Mouse (Mus musculus) erythroblast, embryonic 14.5 days (primary cell): Measurements from ENCODE around the gene Gm21983. TPM values are rescaled to one million over a fixed set of nuclear protein-coding genes. Genes with fewer than 3 reads are reported as not detected.

Source experiments
- H3K27me3 ChIP-seq: 2 replicates; pipeline ENCODE4 v1.6.1; 2012; ENCODE audit warnings: inconsistent platforms; ENCODE audit not compliant: control insufficient read depth
- H3K36me3 ChIP-seq: 2 replicates; pipeline ENCODE4 v1.6.1; 2012; ENCODE audit warnings: mild to moderate bottlenecking, inconsistent platforms; ENCODE audit not compliant: control insufficient read depth
- H3K4me1 ChIP-seq: 2 replicates; pipeline ENCODE4 v1.6.1; 2012; ENCODE audit warnings: inconsistent platforms; ENCODE audit not compliant: control insufficient read depth
- H3K4me3 ChIP-seq: replicated peaks from 2 replicates; pipeline ENCODE3; 2012; ENCODE audit warnings: moderate library complexity, mild to moderate bottlenecking, inconsistent platforms
- H3K9me3 ChIP-seq: 2 replicates; pipeline ENCODE4 v1.6.1; 2012; ENCODE audit warnings: low read length, inconsistent platforms, mixed read lengths; ENCODE audit not compliant: control insufficient read depth
- GATA1 ChIP-seq: IDR thresholded peaks from 2 replicates; pipeline ENCODE4 v1.6.1; 2012; ENCODE audit warnings: low read length, inconsistent platforms, mixed read lengths
- TAL1 ChIP-seq: IDR thresholded peaks from 3 replicates; pipeline ENCODE4 v1.6.1; 2012; ENCODE audit warnings: low read length, inconsistent platforms, mixed read lengths
- polyA plus RNA-seq: library from polyadenylated mRNA; stranded (reverse); fragments of >175 nt; gene quantifications from 2 replicates; pipeline ENCODE4 v1.2.3, GENCODE M21; 2012

Gm21983 gene
- 0.07 TPM in 1 of 2 replicates, not detected in the other for polyA plus RNA-seq

DNA sequence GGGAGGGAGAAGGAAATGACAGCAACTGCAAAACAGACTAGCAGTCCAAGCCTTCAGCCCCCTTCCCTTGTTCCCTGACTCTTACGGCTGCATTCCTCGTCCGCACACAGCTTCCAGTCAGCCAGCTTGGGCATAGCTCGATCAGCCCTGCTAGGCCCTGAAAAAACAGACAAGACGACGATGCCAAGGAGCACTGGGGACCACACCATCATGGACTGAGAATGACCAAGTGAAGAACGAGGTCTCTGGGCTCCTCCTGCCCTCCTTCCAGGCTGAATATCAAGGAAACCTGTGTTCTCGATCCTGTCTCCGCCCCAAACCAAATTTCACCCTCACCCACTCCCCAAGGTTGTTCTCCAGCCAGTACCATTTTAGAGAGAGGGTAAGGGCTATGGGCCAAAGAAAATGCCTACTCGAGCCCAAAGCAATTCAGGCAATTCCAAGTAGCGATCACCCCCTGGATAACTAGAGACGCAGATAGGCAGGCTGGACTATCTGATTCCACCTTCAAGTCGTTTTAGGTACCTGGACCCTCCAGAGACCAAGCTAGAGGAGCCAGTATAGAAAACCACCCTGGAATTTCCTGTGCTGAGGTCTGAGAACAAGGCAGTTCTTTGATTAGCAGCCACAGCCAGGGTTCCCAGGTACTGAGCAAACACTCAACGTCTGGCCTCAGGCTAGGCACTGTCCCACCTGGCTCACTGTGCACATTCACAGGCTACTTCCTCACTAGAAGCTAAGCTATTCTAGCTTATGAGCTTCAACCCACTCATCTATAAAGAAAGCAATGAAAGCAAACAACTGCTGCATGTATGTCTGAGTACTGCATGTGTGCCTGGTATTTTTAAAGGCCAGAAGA, at the start of gene Gm21983, which contains the start of gene Mia:
Gene Gm21983 (minus strand): TSS at position 250 of the 859 bp plus-strand sequence.
Gene Mia (minus strand): TSS at position 321 of the 859 bp plus-strand sequence.
- no peak within 1 kb of the TSS for H3K4me3 ChIP-seq
- H3K9me3 ChIP-seq, result no peaks in the 10 kb centered on the region
- peaks cover 24% of the 10 kb centered on the region for H3K36me3 ChIP-seq
- peaks cover 21% of the 10 kb centered on the region for H3K4me1 ChIP-seq
- H3K27me3 ChIP-seq, result no peaks in the 10 kb centered on the region
- TF ChIP-seq TAL1, result no peak
- no peak for TF ChIP-seq GATA1

DNA sequence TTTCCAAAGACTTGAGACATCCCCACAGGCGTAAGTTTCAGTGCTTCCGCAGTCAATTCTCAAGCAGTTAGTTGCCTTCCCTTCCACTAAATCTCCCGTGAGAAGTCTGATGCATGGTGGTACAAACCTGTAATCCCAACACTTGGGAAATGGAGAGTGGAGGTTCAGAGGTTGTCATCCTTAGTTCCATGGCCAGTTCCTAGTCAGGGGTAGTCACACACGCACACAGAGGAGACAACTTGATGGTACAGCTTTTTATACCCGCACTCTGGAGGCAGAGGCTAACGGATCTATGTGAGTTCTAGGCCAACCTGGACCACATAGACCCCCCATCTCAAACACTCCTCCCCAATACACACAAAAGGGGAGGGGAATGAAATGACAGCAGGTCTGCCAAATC, 48.0 kb upstream of the Gm21983 start:
- H3K4me1 ChIP-seq, result peaks cover 75% of the 10 kb centered on the region
- no peaks in the 10 kb centered on the region for H3K9me3 ChIP-seq
- no peaks in the 10 kb centered on the region for H3K27me3 ChIP-seq
- peak overlapping the region; percentile 87 for H3K4me3 ChIP-seq
- peaks cover 6% of the 10 kb centered on the region for H3K36me3 ChIP-seq
- TF ChIP-seq GATA1, result no peak
- TF ChIP-seq TAL1, result no peak

DNA sequence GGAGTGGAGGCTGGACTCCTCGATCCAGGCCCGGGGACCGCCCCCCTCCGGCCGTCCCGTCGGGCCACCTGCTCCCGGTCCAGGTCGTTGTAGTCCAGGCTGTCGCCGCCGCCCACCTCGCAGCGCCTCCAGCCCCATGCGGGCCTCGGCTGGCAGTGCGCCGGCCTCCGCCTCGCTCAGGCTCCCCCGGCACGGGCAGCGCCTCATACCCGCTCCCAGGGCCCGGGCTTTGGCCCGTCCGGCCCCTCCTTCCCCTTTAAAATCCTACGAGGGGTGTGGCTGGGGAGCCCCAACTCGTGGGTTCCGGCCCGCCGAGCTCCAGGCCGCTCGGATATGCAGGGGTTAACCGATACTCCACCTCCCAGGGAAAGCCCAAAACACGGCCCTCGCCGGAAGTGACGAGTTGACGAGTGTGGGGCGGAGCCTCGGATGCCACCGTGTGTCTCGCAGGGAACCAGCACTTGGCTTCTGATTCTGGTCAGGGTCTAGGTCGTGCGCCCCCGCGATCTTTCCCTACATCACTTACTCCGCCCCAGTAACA, 47.5 kb upstream of the Gm21983 start, which contains the start of gene Itpkc:
Gene Itpkc (minus strand): TSS at position 381 of the 541 bp plus-strand sequence.
- peaks cover 75% of the 10 kb centered on the region for H3K4me1 ChIP-seq

DNA sequence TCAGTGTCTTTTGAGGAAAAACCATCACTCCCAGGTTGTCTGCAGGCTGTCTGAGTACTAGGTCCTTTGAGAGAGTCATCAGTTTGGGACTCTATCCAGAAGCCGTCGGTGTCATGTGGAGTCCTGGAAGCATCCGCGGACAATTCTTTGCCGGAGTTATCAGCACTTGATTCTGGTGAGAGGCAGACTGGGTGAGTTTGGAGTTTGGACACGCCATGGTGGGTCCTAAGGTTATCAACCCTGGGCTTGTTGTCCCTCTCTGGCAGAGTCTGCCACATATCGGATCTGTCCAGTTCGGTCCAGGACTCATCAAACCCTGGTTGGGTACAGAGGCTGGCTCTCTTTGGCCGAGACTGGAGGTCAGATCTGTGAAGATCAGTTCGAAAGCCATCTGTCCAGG, 46.8 kb upstream of the Gm21983 start:
- Histone ChIP-seq H3K4me1 (peaks cover 77% of the 10 kb centered on the region), H3K9me3 (no peaks in the 10 kb centered on the region), H3K27me3 (no peaks in the 10 kb centered on the region), H3K4me3 (peak overlapping the region; percentile 87), H3K36me3 (peaks cover 6% of the 10 kb centered on the region)
- TF ChIP-seq TAL1, result no peak
- TF ChIP-seq GATA1, result no peak

More for the DNA sequence above, 47.5 kb upstream of the Gm21983 start, which contains the start of gene Itpkc:
- H3K4me3 ChIP-seq, result peak within 1 kb of the TSS; percentile 87
- TF ChIP-seq GATA1, result no peak
- H3K9me3 ChIP-seq, result no peaks in the 10 kb centered on the region
- no peaks in the 10 kb centered on the region for H3K27me3 ChIP-seq
- peaks cover 6% of the 10 kb centered on the region for H3K36me3 ChIP-seq

DNA sequence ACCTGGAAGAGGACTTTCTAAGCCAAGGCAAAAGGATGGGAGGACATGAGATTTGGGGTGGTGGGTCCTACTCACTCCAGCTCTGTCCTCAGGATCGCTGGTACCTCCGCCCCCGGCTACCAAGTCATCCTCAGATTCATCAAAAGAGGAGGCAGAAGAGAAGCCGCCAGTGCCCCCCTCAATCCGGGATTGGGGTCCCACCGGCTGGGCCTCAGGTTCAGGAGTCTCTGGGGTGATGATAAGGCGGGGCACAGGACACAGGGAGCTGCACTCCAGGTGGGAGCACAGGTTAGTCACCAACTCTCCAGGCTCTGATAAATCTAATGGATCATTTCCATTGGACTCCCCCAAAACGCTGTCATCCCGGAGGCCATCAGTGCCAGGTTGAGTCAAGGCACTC, 46.4 kb upstream of the Gm21983 start:
- Histone ChIP-seq H3K36me3 (peaks cover 6% of the 10 kb centered on the region), H3K4me1 (peaks cover 77% of the 10 kb centered on the region), H3K27me3 (no peaks in the 10 kb centered on the region), H3K9me3 (no peaks in the 10 kb centered on the region), H3K4me3 (peak overlapping the region; percentile 87)
- no peak for TF ChIP-seq TAL1
- TF ChIP-seq GATA1, result no peak

DNA sequence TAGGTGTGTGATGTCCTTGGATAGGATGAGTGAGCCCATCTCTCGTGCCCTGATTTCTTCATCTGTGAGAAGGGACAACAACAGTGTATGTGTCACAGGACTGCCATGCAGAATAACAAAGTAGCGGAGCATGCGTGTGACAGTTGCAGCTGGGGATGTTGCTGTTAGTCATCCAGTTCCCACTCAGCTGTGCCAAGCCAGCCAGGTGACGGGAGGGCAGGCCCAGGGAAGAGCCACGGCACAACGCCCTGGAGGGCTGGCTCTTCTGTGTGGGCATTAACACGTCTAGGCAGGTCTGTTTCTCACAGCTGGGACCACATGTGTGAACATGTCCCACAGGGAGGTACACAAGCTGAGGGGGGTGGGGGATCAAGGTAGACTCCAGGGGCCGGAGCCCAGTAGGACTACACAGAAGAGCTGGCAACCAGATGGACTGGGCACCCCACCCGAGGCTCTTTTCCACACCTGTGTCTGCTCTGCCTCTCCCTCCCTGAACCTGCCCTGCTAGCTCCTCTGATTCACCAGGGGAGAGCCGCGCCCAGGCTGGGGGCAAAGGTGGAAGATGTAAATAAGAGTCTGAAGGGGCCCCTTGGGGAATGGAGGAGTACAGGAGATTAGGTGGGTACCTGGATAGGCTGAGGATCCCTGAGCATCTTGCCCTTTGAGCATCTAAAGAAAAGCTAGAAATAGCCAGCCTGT, 44.1 kb upstream of the Gm21983 start:
- TF ChIP-seq GATA1, result no peak
- no peak for TF ChIP-seq TAL1
- H3K4me3 ChIP-seq, result no peak overlapping the region
- H3K36me3 ChIP-seq, result peaks cover 13% of the 10 kb centered on the region
- peaks cover 79% of the 10 kb centered on the region for H3K4me1 ChIP-seq
- no peaks in the 10 kb centered on the region for H3K27me3 ChIP-seq
- no peaks in the 10 kb centered on the region for H3K9me3 ChIP-seq

DNA sequence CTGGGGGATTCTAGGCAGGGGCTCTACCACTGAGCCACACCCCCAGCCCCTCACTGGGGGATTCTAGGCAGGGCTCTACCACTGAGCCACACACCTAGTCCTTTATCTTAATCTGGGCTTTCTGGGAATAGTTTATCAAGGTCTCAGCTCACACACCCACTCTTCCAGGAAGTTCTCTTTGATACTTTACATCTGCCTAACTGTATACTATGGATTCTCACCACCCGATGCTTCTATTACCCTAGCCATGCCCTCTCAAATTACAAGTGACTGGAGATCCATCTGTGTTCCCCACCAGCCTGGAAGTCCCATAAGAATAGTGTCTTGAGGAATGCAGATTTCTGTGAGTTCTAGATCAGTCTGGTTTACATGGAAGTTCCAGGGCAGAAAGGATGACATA, 41.7 kb upstream of the Gm21983 start:
- Histone ChIP-seq H3K4me3 (no peak overlapping the region), H3K9me3 (no peaks in the 10 kb centered on the region), H3K4me1 (peaks cover 63% of the 10 kb centered on the region), H3K36me3 (peaks cover 26% of the 10 kb centered on the region), H3K27me3 (no peaks in the 10 kb centered on the region)
- no peak for TF ChIP-seq TAL1

DNA sequence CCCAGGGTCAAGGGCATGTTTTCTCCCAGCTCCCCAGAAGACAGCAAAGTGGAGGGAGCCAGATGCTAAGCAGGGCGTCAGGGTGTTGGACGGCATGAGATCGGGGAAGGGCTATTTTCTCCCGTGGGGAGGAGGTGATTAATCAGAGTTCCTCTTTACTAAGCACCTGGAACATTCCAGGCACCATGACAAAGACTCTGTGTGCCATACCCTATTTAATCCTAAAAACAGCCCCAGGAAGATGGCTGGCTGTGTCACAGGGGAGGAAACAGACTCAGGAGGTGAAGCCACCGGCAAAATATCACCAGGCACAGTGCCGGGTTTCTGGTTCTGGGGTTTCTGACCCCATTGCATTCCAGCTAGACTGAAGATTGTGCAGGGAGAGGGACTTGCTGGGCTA, 41.1 kb upstream of the Gm21983 start:
- peaks cover 31% of the 10 kb centered on the region for H3K36me3 ChIP-seq
- H3K27me3 ChIP-seq, result no peaks in the 10 kb centered on the region
- H3K4me3 ChIP-seq, result no peak overlapping the region
- TF ChIP-seq TAL1, result no peak
- TF ChIP-seq GATA1, result no peak
- peaks cover 57% of the 10 kb centered on the region for H3K4me1 ChIP-seq
- no peaks in the 10 kb centered on the region for H3K9me3 ChIP-seq

DNA sequence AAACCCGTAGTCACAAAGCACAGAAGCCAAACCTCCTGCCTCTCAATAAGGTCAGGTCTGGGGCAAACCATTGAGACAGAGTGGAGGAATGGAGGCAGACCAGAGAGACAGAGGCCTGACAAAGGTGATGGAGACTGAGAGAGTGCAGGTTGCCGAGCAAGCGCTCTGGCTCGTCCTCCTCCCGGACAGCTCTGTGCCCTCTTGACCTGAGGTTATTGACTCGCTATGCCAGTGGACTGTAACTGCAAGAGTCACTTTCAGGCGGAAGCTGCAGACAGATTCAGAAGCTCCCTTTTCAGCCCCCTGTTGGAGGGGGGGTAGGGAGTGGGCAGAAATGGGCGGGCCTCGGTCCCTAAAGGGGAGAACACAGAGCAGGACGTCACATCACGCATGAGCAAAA, 39.1 kb upstream of the Gm21983 start:
- peaks cover 37% of the 10 kb centered on the region for H3K4me1 ChIP-seq
- TF ChIP-seq TAL1, result no peak
- no peak for TF ChIP-seq GATA1
- H3K36me3 ChIP-seq, result peaks cover 34% of the 10 kb centered on the region
- H3K4me3 ChIP-seq, result no peak overlapping the region
- no peaks in the 10 kb centered on the region for H3K9me3 ChIP-seq
- no peaks in the 10 kb centered on the region for H3K27me3 ChIP-seq
